Mouse (Mus musculus): ENCODE results near the gene Olig3. TPM values are rescaled to one million over a fixed set of nuclear protein-coding genes. Genes with fewer than 3 reads are reported as not detected.

Gene Olig3
- total RNA-seq (2021), result not detected
- long read RNA-seq, experiment 1, result 0 reads
- long read RNA-seq, experiment 2, result 0 reads

DNA sequence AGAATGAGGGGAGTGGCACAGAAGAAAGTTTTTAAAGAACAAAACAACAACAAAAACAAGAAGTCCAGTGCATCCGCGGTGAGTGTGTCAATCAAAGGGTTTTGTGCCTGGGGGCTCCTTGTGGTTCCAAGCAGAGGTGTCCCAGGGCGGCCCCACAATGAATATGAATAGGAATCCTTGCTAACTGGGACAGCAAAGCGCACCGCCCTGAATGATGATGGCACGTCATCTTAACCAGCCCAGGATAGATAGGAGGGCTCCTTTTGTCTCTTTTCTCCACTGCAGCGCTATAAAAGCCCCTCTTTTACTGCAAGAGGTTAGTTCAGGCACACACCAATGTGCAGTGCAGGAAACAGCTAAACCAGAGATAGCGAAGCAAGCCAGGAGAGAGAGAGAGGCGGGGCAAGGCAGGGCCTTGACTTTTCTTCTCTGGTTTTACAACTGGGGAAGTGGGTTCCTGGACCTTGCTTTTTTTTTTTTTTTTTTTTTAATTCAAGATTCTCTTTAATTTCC, at the start of gene Olig3:
Gene Olig3 (plus strand): TSS at position 463 of the 513 bp plus-strand sequence.
- DNase-seq (ENCODE audit: low spot score in 2 of 2), result no peak

DNA sequence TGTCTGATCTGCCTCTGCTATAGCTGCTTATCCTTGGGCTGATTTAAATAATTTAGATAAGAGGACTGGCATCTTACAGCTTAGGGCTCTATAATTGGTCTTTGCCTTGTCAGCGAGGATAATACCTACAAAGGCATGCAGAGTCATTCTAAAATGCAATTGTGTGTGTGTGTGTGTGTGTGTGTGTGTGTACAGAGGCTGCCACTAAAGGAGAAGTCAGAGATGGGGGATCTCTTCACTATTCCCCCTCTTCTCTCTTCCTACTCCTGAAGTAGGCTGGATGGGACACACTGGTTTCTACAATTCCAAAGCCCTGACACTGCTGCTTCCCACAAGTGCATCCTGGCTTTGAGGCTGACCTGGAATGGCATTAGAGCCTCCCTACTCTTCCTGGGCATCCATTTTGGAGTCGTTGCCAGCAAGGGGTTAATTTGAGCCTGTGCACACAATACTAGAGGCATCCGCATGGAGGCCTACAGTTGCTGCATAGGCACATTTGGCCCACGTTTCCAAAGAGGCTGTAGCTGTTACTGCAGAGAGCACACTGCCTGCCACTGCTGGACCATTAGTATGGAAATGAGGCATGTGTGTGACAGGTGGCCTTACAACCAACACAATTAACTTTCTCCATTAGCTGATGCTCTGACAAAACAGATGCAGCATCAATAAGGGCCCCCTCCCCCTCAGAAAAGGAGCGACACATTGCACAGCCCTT, 46.5 kb upstream of the Olig3 start:
- DNase-seq (ENCODE audit: low spot score in 2 of 2), result no peak

DNA sequence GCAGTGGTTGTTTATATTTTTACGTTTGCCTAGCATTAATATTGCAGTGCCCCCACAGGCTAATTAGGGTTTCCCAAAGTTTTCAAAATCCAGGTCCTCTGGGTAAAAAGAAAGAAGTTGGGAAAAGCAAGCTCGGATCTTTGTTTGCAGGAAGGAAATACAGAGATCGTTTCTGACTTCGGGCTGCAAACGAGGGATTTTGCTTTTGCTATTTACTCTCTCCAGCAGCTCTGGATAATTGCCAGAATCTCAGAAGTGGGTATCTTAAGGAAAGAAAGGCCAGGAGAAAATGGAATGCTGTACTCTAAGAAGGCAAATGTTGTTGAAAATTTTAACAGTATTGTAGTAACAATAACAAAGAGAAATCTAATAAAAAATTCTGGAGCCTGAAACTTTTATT, 45.9 kb upstream of the Olig3 start:
- no peak for DNase-seq (ENCODE audit: low spot score in 2 of 2)

DNA sequence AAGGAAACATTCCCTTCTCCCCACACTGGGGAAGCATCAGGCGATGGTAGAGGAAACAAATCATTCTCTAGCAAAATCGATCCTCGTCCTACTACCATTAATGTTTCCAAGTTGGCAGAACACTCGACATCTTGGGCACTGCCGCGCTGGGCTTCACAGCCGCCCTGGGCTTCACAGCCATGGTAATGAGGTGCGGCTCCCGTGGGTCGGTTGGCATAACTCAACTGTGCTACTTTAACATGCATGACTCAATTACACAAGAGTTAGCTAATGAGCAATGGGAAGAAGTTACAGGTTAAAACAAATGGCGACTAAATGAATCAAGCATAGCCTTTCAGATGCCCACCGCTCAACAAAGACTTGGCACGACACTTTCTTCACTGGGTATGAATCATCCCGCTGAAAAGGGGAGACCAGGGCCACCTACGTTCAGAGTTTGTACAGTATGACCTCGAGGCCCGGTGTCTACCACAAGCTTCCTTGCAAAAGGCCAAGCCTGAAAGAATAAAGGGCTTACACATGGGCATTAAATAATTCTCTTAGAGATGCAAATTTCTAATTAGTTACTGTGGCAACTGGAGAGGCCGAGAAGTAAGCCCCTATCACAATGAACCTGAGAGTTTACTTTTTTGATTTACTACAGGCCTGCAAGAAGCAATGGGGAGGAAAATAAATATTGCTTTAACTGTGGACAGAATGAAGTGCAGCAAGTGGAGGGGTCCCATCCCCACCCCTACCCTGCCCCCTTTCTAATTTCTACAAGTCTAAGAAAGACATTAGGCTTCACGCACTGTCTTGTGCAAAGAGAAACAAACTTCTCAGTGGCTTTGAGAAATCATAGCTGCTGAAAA, 38.1 kb upstream of the Olig3 start:
- no peak for DNase-seq (ENCODE audit: low spot score in 2 of 2)

DNA sequence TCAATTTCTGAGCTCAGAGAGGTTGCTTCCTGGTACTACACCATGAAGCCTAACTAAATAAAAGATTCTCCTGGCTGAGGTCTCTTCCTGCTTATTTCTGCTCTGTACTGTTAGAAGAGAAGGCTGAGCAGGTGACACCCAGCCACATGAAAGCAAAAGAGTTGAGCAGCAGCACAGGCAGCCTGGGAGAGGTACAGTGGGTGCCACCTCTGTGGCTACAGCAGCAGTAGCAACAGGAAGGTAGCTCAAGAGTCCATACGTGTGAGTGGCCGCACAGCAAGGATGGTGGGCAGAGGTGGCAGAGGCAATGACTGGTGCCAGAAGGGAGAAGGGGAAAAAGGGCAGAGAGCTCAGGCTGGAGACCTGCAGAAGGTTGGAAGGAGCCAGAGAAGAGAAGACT, 34.6 kb upstream of the Olig3 start:
- DNase-seq (ENCODE audit: low spot score in 2 of 2), result no peak

DNA sequence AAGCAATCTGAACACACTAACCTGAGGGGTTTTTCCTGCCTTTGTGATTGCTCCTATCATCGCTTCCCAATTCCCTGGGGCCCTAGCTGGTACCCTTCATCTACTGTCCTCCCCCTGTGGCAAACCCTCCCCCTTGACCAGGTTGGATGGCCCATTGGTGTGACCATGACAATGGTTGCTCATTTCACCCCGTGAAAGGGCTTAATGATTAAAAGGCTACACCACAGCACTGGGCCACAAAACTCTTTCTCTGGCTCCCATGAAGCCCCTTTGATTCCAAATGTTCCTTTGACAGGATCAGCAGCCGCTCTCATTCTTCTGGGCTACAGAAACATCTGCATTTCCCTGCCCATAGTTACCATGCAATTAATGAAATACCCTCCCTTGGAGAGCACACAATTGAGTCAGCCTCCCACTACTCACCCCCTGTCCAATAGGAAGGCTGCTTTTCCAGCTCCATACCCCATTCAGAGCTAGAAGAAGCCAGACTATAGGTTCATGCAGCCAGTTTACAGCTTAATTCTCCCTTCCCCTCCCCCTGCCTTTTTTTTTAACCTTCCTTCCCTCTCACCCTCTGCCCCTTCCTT, 27.0 kb upstream of the Olig3 start:
- no peak for DNase-seq (ENCODE audit: low spot score in 2 of 2)

DNA sequence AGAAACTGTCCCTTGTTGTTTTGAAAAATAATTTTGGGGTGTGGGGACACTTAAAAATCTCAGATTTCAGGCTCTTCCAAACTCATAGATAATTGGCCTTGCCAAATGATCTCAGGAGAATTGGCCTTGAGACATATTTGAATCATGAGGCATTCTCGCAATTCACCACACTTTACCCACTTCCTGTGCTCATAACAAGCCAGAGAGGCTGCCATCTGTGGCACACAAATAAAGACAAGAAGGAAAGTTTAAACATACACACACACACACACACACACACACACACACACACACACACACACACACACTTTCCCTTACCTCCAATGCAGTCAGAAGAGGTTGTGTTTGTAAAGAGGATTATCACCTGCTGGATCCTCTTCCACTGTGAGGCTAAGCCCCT, 22.9 kb upstream of the Olig3 start:
- no peak for DNase-seq (ENCODE audit: low spot score in 2 of 2)

DNA sequence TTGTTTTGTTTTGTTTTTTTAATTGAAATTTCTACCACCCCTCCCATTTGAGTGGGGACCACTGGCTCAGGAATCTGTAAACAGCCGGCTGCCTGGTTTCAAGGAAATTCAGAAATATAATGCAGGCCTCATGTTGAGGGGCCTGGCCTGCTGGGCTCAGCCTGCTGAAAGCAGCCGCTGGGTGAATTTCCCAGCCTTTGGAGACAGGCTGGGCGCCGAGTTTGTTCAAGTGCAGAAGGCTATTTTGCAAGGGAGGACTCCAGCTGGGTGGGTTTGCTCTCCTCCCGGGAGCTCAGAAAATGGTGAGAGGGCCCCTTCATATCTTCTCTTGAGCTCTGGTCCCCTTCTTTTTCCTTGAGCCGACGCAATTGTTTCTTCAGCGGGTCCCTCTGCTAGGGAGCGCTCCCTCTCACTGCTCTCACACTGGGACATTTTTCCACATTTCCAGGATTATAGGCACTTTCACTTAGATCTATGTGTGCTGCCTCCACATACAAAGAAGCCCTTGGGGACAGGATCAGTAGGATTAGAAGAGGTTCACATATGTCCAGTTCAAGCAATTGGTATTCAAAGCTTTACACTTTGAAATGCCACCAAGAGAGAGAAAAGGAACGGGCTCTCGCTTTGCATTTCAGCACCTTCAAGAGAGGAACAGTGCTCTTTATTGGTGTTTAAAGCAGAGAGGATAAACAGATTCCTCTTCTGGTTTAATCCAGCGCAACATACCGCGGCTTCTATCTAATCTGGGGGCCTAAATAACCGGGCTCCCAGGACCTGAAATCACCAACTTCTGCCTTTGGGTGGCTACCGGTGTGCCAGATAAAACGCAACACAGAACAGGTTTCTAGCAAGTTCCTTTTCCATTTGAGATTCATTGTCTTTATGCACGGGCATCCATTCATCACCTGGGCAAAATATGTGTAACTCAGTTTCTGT, 17.4 kb upstream of the Olig3 start:
- no peak for DNase-seq (ENCODE audit: low spot score in 2 of 2)

DNA sequence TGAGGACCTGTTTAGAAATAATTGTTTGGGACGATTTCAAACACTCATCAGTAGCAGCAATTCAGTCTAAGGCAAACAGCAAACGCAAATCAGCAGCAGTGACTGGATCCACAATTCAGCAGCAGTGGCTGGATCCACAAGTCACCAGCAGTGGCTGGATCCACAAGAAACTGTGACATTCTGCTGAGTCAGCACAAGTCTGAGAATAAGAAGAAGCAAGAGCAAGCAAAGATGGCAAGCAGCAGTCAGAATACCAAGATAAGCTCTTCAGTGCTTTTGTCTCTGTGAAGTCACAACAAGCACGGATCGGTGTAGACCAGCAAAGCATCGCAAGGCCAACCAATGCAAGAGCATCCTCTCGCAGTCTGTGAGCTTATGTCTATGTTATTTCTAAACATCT, 12.3 kb upstream of the Olig3 start:
- DNase-seq (ENCODE audit: low spot score in 2 of 2), result no peak

DNA sequence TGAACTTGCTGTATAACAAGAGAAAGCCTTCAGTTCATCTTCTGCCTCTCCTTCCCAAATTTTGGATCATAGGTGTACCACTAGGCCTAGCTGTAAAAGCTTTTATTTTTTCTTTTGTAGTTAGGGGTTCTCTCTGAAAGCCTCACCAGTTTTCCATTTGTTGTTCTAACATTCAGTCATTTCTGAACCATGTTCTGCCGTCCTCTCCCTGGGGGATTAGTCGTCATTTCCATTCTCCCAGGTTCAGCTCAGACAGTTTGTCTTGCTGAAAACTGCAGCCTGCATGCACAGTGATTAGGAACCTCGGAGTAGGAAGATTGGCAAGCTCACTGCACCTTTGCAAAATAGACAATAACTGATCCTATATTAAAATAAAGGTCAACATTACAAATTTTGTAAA, 7.0 kb upstream of the Olig3 start:
- no peak for DNase-seq (ENCODE audit: low spot score in 2 of 2)

DNA sequence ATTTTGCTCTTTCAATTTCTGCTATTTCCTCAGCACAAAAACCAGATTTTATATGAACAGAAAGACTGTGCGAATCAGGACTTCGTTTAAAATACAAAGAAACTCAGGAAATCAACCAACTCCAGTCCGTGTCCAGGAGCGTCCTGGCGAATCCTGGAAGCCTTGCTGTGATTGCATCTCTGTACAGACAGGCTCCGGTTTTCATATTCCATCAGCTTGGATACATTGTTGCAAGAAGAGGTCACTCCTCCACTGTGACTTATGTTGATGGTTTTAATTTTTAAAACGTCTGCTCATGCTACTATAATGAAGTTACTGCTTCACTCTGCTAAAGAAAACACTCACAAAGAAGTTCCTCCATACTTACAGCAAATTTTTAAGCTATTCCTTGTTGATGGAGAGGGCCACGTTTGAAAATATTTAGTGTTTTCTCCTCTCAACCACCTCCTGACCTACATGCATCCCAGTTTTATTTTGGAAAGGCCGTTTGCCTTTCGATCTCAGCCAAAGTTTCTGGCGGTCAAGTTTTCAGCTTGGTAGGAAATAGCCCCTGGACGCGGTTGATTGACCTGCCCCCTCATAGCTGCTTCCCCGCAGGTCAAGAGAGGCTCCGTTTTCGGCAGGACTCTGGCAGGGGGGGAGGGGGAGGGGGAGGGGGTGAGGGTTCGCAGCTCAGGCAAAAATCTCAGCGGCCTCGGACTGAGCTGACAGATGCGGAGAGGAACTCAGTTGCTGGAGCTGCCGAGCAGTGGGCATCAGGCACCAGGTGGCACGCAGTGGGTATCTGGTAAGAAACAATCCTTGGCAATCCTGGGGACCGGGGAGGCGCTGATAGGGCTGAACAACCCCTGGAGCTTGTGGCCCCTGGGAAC, 4.1 kb upstream of the Olig3 start:
- DNase-seq (ENCODE audit: low spot score in 2 of 2), result no peak

DNA sequence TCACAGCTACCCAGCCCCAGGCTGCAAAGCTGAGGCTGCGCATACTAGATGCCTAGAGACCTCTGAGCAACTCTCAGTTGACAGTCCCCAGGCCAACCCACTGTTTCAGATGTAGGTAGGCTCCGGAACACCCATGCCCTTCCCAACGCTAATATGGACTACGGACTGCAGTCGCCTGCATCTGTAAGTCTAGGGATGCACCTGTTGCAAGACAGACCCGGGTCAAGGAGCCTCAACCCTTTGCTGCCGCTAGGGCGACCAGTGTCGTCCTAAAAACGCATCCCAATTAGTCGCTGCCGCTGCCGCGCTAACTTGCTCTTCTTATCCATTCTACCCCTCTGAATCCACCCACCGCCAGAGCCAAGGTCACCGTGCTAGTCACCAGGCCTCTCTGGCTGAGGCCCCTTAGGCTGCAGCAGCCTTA, 3.4 kb upstream of the Olig3 start:
- DNase-seq (ENCODE audit: low spot score in 2 of 2), result no peak

DNA sequence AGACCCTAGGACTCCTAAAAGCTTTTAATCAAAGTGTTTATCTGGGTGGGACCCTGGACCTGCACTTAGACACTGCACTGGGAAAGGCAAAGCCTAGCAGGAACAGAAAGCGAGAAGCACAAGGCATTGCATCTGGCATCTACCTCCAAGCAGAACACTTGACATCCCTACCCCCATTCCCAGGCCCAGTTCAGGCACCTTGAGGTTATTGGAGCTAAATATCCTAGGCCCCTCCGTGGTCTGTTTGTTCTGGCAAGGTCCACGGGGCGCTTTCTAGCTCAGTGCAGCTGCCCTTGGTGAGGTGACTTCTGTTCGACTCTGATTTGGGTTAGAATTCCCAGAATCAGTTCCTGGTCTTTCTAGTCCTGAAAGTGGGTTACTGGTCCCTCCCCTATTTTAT, 2.7 kb upstream of the Olig3 start:
- no peak for DNase-seq (ENCODE audit: low spot score in 2 of 2)

DNA sequence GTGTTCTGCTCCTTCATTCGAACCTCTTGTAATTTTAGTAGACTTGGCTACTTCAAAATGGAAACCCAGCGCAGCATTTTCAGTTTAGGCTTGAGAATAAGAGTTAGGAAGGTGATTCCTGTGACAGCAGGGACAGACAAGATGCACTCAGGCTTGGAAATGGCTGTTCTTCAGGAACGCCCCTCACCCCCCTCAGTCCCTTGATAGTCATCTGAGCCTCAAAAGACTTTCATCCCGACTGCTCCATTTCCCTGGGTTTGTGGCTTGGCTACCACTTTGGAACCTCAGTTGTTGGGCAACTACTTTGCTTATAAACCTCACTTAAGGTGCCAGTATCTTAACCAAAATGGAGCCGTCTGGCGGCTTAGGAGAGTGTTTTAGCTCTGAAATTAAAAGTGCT, 2.2 kb upstream of the Olig3 start:
- no peak for DNase-seq (ENCODE audit: low spot score in 2 of 2)

DNA sequence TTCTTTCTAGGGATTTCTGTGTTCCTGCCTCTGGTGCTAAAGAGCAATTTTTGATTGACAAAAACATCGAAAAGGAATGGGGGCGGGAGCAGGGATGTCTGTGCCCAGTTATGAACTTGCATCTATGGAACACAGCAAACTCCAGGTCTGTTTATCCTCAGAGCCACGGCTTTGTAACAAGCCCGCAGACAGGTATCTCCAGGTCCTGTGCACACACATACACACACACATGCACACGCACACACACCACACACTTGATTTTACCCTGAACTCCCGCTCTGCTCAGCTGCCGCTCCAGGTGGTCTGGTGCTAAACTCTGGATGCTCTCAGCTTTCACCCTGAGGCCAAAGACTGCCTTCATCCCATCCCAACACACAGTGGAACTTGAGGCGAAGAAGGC, 1.3 kb upstream of the Olig3 start:
- no peak for DNase-seq (ENCODE audit: low spot score in 2 of 2)

DNA sequence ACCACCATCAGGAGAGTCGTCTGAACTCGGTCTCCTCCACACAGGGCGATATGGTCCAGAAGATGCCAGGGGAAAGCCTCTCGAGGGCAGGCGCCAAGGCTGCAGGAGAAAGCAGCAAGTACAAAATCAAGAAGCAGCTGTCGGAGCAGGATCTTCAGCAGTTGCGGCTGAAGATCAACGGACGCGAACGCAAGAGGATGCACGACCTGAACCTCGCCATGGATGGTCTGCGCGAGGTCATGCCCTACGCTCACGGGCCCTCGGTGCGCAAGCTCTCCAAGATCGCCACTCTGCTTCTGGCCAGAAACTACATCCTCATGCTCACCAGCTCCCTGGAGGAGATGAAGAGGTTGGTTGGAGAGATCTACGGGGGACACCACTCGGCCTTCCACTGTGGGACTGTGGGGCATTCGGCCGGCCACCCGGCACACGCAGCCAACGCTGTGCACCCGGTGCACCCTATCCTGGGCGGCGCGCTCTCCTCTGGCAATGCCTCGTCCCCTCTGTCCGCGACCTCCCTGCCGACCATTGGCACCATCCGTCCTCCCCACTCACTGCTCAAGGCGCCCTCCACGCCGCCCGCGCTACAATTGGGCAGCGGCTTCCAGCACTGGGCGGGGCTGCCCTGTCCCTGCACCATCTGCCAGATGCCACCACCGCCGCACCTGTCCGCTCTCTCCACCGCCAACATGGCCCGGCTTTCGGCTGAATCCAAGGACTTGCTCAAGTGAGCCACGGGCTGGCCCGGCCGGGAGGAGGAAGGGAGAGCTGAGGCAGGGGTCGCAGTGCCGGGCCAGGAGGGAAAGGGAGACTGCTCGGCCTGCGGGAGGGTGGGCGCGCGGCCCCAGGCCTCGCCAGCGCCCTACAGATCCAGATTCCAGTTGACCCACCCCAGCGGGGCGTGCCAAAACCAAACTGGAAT, 648 bp downstream of the Olig3 start:
- no peak for DNase-seq (ENCODE audit: low spot score in 2 of 2)

DNA sequence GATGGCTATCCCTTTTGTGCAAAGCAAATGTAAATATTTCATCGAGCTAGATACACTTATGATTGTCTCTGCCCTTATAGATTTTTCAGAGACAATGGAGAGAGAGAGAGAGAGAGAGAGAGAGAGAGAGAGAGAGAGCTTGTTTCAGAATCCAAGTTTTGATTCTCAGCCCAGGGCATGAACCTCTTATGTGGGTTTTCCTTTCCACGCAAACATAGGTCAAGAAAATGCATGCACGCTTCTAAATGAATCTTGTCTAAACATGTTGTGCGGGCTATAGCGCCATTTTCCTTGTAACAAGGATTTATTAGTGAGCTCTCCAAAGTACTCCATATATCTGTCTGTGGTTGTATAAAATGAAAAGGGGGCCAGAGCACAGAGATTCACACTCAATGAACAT, 1.5 kb downstream of the Olig3 start:
- no peak for DNase-seq (ENCODE audit: low spot score in 2 of 2)

DNA sequence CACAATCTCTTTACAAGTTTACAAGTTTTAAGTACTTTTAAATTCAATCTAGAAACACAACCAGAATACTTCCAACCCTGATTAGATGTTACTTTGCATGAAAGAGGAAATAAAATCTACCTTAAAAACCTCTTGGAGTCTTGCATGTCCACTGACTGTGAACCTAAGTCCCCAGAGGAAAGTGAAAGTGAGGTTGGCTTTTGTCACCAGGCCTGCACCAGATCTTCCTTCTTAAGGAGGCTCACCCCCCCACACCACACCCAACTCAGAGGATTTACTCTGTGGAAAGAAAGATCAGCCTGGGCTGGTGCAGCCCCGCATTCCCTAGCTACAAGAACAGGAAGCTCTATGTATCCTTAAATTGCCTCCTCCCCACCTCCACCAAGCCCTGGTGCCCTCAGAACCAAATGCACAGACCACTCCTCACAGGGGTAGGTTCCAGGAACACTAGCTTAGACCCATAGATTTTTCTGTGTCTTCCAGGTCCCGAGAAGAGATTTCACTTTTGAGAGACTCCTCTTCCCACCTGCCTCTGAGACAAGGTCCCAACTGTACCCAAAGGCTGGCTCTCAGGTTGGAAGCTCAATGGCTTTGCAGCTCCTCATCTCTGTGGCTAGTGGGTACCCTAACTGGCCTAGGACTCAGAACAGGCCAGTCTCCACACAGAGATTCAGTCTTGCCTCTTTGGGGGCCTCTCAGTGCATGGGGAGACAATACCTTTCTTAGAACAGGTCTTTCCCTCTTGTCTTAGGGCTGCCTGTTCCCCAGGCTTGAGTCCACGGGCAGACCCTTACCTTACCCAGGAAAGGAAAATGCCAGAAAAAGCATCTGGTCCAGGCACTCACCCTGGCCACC, 4.3 kb downstream of the Olig3 start:
- no peak for DNase-seq (ENCODE audit: low spot score in 2 of 2)

Data from adrenal gland, postnatal 4 days (tissue).